Comparison of ENCODE assay signal across 10 mouse cellular contexts in genomic region chr3:144692052-144692451, GRCm38 (mm10). TPM values are rescaled to one million over a fixed set of nuclear protein-coding genes. Genes with fewer than 3 reads are reported as not detected.
DNase-seq lines count a peak whose midpoint lies in the region; ATAC-seq and TF ChIP-seq lines count a peak whose summit lies in the region.
"Had no signal": no experiment of that assay in that cellular context is flagged by ENCODE, and none has a peak within 500 bp of the region (broad histone marks: within the 10 kb centered on the region; RNA-seq: fewer than 3 reads in every experiment).

No protein-coding gene starts in this region.

- no peaks in the 10 kb centered on the region for H3K4me1 ChIP-seq in liver, adult 2 months (ENCODE audit: control insufficient read depth, insufficient read depth, low read length)
- H3K4me1 ChIP-seq: embryonic facial prominence, embryonic 13.5 days had no signal

- no peaks in the 10 kb centered on the region for H3K79me2 ChIP-seq in liver, adult 2 months (ENCODE audit: control insufficient read depth, insufficient read depth, low read length)

- no peak overlapping the region for H3K9ac ChIP-seq in liver, adult 2 months (ENCODE audit: low read depth, low read length)
- H3K9ac ChIP-seq: embryonic facial prominence, embryonic 13.5 days; limb, embryonic 13.5 days had no signal

- no peaks in the 10 kb centered on the region for H3K27me3 ChIP-seq in liver, adult 2 months (ENCODE audit: control insufficient read depth, insufficient read depth, low read length)
- H3K27me3 ChIP-seq: embryonic facial prominence, embryonic 13.5 days; limb, embryonic 13.5 days had no signal

- no peak for TF ChIP-seq POLR2A in liver, adult 2 months (IDR thresholded peaks at IDR 0.05; ENCODE audit: extremely low read depth, insufficient read depth, low read length)

- 51% methylated on average over 3 of the region's 3 CpGs for WGBS in liver, adult 2 months

- peak; percentile 47 for DNase-seq in liver, adult 2 months (ENCODE audit: extremely low read depth, low read depth, low spot score)
- no peak for DNase-seq in liver
- peak; percentile 26 for DNase-seq in T-cell, adult 2 months (ENCODE audit: low spot score)
- DNase-seq in urinary bladder, adult 18-20 months (ENCODE audit: low spot score in 2 of 2): no peak
- DNase-seq in urinary bladder, postnatal 4 days (ENCODE audit: low spot score in 2 of 2): no peak
- DNase-seq in kidney, postnatal 10 days: no peak

- H3K27ac ChIP-seq in liver, adult 2 months (replicated peaks; ENCODE audit: insufficient read depth, low read depth, low read length): no peak overlapping the region
- H3K27ac ChIP-seq: embryonic facial prominence, embryonic 13.5 days; limb, embryonic 13.5 days had no signal

- H3K4me3 ChIP-seq in liver, adult 2 months (ENCODE audit: insufficient read depth, low read depth, low read length): no peak overlapping the region
- H3K4me3 ChIP-seq: embryonic facial prominence, embryonic 13.5 days; limb, embryonic 13.5 days had no signal

- peak; percentile 15; the same call in 1 of the 2 replicates for TF ChIP-seq CTCF in liver, adult 2 months (IDR thresholded peaks at IDR 0.05; ENCODE audit: low read depth, low read length)

- H3K36me3 ChIP-seq in liver, adult 2 months (ENCODE audit: control insufficient read depth, insufficient read depth, low read length): peaks cover 44% of the 10 kb centered on the region

- ATAC-seq in granulocyte monocyte progenitor cell, adult 5-6 weeks (replicated peaks; ENCODE audit: poor library complexity, severe bottlenecking): peak; percentile 78
- peak; percentile 86 for ATAC-seq in neutrophil, adult 5-6 weeks (ENCODE audit: extremely low read depth, insufficient number of reproducible peaks, low FRiP score, poor library complexity, severe bottlenecking)

RNA-seq across cellular contexts. Expression of gene Sh3glb1, which starts 28.1 kb away (rescaled TPM):
- total RNA-seq in liver, adult 2 months (2014; rRNA removed): 28.2 and 31.8 TPM in 2 replicates
- polyA plus RNA-seq in liver, adult 2 months (2012; rRNA removed): 7.7 and 8.0 TPM in 2 replicates
- total RNA-seq in granulocyte monocyte progenitor cell, adult 5-6 weeks (2014; fragmentation: Nextera tagmentation): 34.9 and 35.1 TPM in 2 replicates
- 18.2 and 26.6 TPM in 2 replicates for total RNA-seq in granulocyte monocyte progenitor cell, adult 5-6 weeks (2017)
- total RNA-seq in neutrophil, adult 5-6 weeks (2017): 189 and 211 TPM in 2 replicates

Comparison
In these comparisons a context has a peak if more than half of its experiments do, and no peak if none do; other contexts are left out.
1. DNase-seq: peak in liver, adult 2 months (single experiment) and T-cell, adult 2 months (single experiment); none in liver (single experiment), urinary bladder, adult 18-20 months (0 of 2), urinary bladder, postnatal 4 days (0 of 2) and kidney, postnatal 10 days (single experiment).